Mouse (Mus musculus) embryonic facial prominence, embryonic 14.5 days (tissue): ENCODE measurements around the gene Col18a1. TPM values are rescaled to one million over a fixed set of nuclear protein-coding genes. Genes with fewer than 3 reads are reported as not detected.

ENCODE experiments used
- ATAC-seq: fragments of 200-750 bp; cut with Nextera tagmentation; 2 replicates; pipeline ENCODE4 v1.8.0; 2017; ENCODE audit warnings: low read depth, moderate number of reproducible peaks, moderate TSS enrichment
- DNase-seq: peaks from one replicate; pipeline ENCODE4 v3.0.0-alpha.2; 2015; ENCODE audit warnings: low spot score
- H3K27ac ChIP-seq: fragments of 300-500 bp; sonication (generic); replicated peaks from 2 replicates; pipeline ENCODE4 v1.5.1; 2014; ENCODE audit warnings: low read depth, mild to moderate bottlenecking, low read length, moderate library complexity
- H3K27me3 ChIP-seq: fragments of 300-500 bp; sonication (generic); replicated peaks from 2 replicates; pipeline ENCODE4 v1.6.1; 2014; ENCODE audit warnings: low read length; ENCODE audit not compliant: control insufficient read depth, insufficient read depth
- H3K36me3 ChIP-seq: fragments of 300-500 bp; sonication (generic); 2 replicates; pipeline ENCODE4 v1.6.1; 2014; ENCODE audit warnings: low read length, mixed read lengths; ENCODE audit not compliant: control insufficient read depth, insufficient read depth
- H3K4me1 ChIP-seq: fragments of 300-500 bp; sonication (generic); 2 replicates; pipeline ENCODE4 v1.6.1; 2014; ENCODE audit warnings: antibody characterized with exemption, low read length; ENCODE audit not compliant: control insufficient read depth, insufficient read depth
- H3K4me2 ChIP-seq: fragments of 300-500 bp; sonication (generic); 2 replicates; pipeline ENCODE4 v1.6.1; 2014; ENCODE audit warnings: low read depth, mild to moderate bottlenecking, low read length, moderate library complexity, mixed read lengths
- H3K4me3 ChIP-seq: fragments of 300-500 bp; sonication (generic); 2 replicates; pipeline ENCODE4 v1.5.1; 2014; ENCODE audit warnings: low read depth, mild to moderate bottlenecking, low read length
- H3K9ac ChIP-seq: fragments of 300-500 bp; sonication (generic); 2 replicates; pipeline ENCODE4 v1.6.1; 2014; ENCODE audit warnings: low read depth, mild to moderate bottlenecking, low read length, moderate library complexity, mixed read lengths
- H3K9me3 ChIP-seq: fragments of 300-500 bp; sonication (generic); 2 replicates; pipeline ENCODE4 v1.6.1; 2016; ENCODE audit warnings: low read length; ENCODE audit not compliant: control insufficient read depth
- WGBS: fragments of 180-500 bp; shearing (Covaris S2); extraction: QIAGEN DNeasy Blood & Tissue Kit; methylation state at CpG from one replicate; pipeline ENCODE4 v1.1.7; 2014; 5-methylcytosine and 5-hydroxymethylcytosine counted together
- polyA plus RNA-seq: library from polyadenylated mRNA; unstranded; fragments of >200 nt; fragmentation: Nextera tagmentation; extraction: Ambion mirVana; gene quantifications from 2 replicates; pipeline ENCODE4 v1.2.1, GENCODE M21; 2014

The Col18a1 gene
- polyA plus RNA-seq, 1 experiment from 2014 or later, result 77.8 TPM

- DNase-seq (no peak), ATAC-seq (no peak)
- Histone ChIP-seq H3K27me3 (no peaks in the 10 kb centered on the region), H3K36me3 (no peaks in the 10 kb centered on the region), H3K27ac (no peak overlapping the region), H3K9ac (no peak overlapping the region), H3K4me2 (no peak overlapping the region), H3K4me3 (no peak overlapping the region), H3K4me1 (no peaks in the 10 kb centered on the region), H3K9me3 (no peaks in the 10 kb centered on the region)
These were observed 101.7 kb downstream of the Col18a1 start for GRCm38 (mm10) chr10:77064659-77065058.

- H3K4me3 ChIP-seq, result no peak overlapping the region
- H3K4me2 ChIP-seq, result no peak overlapping the region
- WGBS, result 91% methylated on average over 3 of the region's 3 CpGs
- DNase-seq (no peak), ATAC-seq (no peak)
- H3K27me3 ChIP-seq, result no peaks in the 10 kb centered on the region
- no peaks in the 10 kb centered on the region for H3K9me3 ChIP-seq
- H3K9ac ChIP-seq, result no peak overlapping the region
- H3K4me1 ChIP-seq, result no peaks in the 10 kb centered on the region
- no peaks in the 10 kb centered on the region for H3K36me3 ChIP-seq
- no peak overlapping the region for H3K27ac ChIP-seq
These were observed 102.1 kb downstream of the Col18a1 start for GRCm38 (mm10) chr10:77064239-77064638.

- H3K36me3 ChIP-seq, result no peaks in the 10 kb centered on the region
- no peak overlapping the region for H3K4me3 ChIP-seq
- H3K4me2 ChIP-seq, result no peak overlapping the region
- WGBS, result 78% methylated on average over 11 of the region's 11 CpGs
- H3K9me3 ChIP-seq, result no peaks in the 10 kb centered on the region
- DNase-seq (no peak), ATAC-seq (no peak)
- no peak overlapping the region for H3K9ac ChIP-seq
- H3K27ac ChIP-seq, result no peak overlapping the region
- no peaks in the 10 kb centered on the region for H3K4me1 ChIP-seq
- no peaks in the 10 kb centered on the region for H3K27me3 ChIP-seq
These were observed 103.8 kb downstream of the Col18a1 start for GRCm38 (mm10) chr10:77062393-77063010.

- Histone ChIP-seq H3K9me3 (no peaks in the 10 kb centered on the region), H3K36me3 (no peaks in the 10 kb centered on the region), H3K27me3 (no peaks in the 10 kb centered on the region), H3K4me2 (no peak overlapping the region), H3K4me1 (no peaks in the 10 kb centered on the region), H3K9ac (no peak overlapping the region), H3K27ac (no peak overlapping the region), H3K4me3 (no peak overlapping the region)
- ATAC-seq (no peak), DNase-seq (peak; percentile 12)
- WGBS, result 75% methylated on average over 3 of the region's 3 CpGs
These were observed 104.9 kb downstream of the Col18a1 start for GRCm38 (mm10) chr10:77061426-77061825.

GRCm38 (mm10) chr10:77056768-77057167, 109.6 kb downstream of the Col18a1 start:
- Histone ChIP-seq H3K4me3 (no peak overlapping the region), H3K36me3 (peaks cover 2% of the 10 kb centered on the region), H3K9ac (no peak overlapping the region), H3K27ac (no peak overlapping the region), H3K9me3 (no peaks in the 10 kb centered on the region), H3K27me3 (no peaks in the 10 kb centered on the region), H3K4me2 (no peak overlapping the region), H3K4me1 (no peaks in the 10 kb centered on the region)
- DNase-seq, result no peak
- 83% methylated on average over 10 of the region's 10 CpGs for WGBS
- ATAC-seq, result no peak

- Histone ChIP-seq H3K9me3 (no peaks in the 10 kb centered on the region), H3K27ac (no peak overlapping the region), H3K36me3 (peaks cover 71% of the 10 kb centered on the region), H3K4me3 (no peak overlapping the region), H3K27me3 (no peaks in the 10 kb centered on the region), H3K4me1 (no peaks in the 10 kb centered on the region), H3K9ac (no peak overlapping the region), H3K4me2 (no peak overlapping the region)
- DNase-seq (no peak), ATAC-seq (no peak)
- WGBS, result 96% methylated on average over 3 of the region's 3 CpGs
These were observed 117.7 kb downstream of the Col18a1 start for GRCm38 (mm10) chr10:77048606-77049005.

GRCm38 (mm10) chr10:77048196-77048595, 118.2 kb downstream of the Col18a1 start:
- no peaks in the 10 kb centered on the region for H3K4me1 ChIP-seq
- no peak overlapping the region for H3K4me2 ChIP-seq
- H3K27ac ChIP-seq, result no peak overlapping the region
- H3K36me3 ChIP-seq, result peaks cover 75% of the 10 kb centered on the region
- DNase-seq (no peak), ATAC-seq (no peak)
- H3K9me3 ChIP-seq, result no peaks in the 10 kb centered on the region
- H3K27me3 ChIP-seq, result no peaks in the 10 kb centered on the region
- 69% methylated on average over 4 of the region's 4 CpGs for WGBS
- H3K4me3 ChIP-seq, result no peak overlapping the region
- H3K9ac ChIP-seq, result no peak overlapping the region

- peak; percentile 56; the same call in 1 of the 2 replicates for ATAC-seq
These were observed 127.7 kb downstream of the Col18a1 start for GRCm38 (mm10) chr10:77038579-77039174.

GRCm38 (mm10) chr10:77035487-77035886, 130.9 kb downstream of the Col18a1 start:
- Histone ChIP-seq H3K4me1 (peaks cover 13% of the 10 kb centered on the region), H3K4me3 (no peak overlapping the region), H3K27ac (no peak overlapping the region), H3K9me3 (no peaks in the 10 kb centered on the region), H3K27me3 (no peaks in the 10 kb centered on the region), H3K9ac (no peak overlapping the region; the same call in 1 of the 2 replicates), H3K4me2 (peak overlapping the region; percentile 93; the same call in 1 of the 2 replicates), H3K36me3 (peaks cover 17% of the 10 kb centered on the region)
- DNase-seq (no peak), ATAC-seq (no peak)
- WGBS, result 69% methylated on average over 6 of the region's 6 CpGs

More at GRCm38 (mm10) chr10:77038579-77039174, 127.7 kb downstream of the Col18a1 start:
- WGBS, result 89% methylated on average over 8 of the region's 8 CpGs
- Histone ChIP-seq H3K4me2 (no peak overlapping the region), H3K27me3 (no peaks in the 10 kb centered on the region), H3K9me3 (no peaks in the 10 kb centered on the region), H3K9ac (no peak overlapping the region), H3K4me1 (peaks cover 9% of the 10 kb centered on the region), H3K4me3 (no peak overlapping the region), H3K36me3 (peaks cover 47% of the 10 kb centered on the region), H3K27ac (no peak overlapping the region)
- DNase-seq, result peak; percentile 33
